Mouse (Mus musculus) cerebellum, adult 11-12 months (tissue): ENCODE data around the gene Fam184b.
A peak's percentile ranks its signal among the peaks of the same experiment; 100 is the strongest.

Source experiments
- DNase-seq: peaks from one replicate; pipeline ENCODE4 v3.0.0; 2022

The Fam184b gene

DNA sequence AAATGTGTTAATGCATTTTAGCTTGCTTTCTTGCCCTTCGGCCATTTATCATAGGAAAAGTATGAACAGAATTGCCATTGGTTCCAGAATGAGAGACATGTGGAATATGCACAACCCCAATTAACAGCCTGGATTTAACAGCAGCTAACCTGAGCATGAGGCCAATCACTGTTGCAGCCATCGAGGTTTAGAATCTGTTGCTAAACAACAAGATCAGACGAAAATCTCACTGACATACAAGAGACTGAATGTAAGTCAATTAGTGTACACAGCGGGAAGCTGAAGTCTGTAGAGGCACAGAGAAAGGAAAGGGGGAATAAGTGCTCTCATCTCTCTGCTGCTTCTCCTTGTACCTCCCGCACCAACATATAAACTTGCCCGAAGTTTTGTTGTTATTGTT is 46.1 kb downstream of the Fam184b start:
- no peak for DNase-seq

DNA sequence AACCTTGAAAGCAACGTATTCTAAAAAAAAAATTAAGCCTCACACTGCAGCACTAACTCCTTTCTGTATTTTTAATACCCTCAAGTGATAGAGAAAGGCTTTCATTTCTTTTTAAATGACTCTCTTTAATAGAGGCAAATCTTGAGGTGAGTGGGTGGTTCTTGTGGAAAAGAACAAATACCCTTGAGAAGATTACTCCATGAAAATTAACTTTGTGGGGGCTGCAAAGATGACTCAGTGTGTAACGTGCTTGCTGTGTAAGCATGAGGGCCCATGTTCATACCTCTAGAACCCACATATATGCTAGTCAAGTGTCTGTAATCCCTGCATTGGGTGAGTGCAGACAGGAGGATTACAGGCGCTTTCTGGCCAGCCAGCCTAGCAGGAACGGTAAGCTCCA is 49.3 kb downstream of the Fam184b start:
- no peak for DNase-seq

DNA sequence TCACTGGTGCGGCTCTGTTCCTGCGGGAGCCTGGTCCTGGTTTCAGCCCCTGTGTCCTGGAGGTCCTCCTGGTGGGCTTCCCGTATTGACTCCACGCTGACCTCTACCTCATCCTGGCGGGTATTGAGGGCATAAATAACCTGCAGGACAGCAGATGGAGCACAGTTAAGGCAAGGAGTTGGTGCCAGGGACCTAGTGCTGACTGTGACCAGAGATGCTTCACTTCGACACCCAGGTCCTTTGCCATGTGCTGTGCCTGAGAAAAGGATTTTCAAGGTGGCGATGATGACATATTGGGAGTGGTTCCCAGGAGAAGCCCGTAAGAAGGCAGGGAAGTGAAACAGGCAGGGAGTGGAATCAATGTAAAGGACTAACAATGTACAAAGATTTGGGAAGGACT is 54.8 kb downstream of the Fam184b start:
- DNase-seq: peak; percentile 36

DNA sequence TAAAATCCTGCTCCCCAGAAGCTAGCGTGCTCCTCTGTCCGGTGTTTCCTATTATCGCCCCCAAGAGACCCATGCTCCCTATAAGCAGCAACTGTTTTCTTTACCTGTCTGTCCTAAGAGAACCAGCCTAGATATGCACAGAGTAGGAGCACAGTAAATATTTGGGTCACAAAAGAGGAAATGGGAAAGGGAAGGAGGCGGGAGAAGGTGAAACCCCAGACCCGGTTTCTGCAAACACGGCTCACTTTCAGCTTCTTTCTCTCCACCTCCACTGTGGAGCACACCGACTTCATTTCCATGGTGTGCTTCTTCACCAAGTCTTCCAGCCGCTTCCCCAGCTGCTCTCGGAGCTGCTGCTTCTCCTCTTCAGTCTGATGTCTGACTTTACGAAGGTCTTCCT is 59.1 kb downstream of the Fam184b start:
- no peak for DNase-seq

DNA sequence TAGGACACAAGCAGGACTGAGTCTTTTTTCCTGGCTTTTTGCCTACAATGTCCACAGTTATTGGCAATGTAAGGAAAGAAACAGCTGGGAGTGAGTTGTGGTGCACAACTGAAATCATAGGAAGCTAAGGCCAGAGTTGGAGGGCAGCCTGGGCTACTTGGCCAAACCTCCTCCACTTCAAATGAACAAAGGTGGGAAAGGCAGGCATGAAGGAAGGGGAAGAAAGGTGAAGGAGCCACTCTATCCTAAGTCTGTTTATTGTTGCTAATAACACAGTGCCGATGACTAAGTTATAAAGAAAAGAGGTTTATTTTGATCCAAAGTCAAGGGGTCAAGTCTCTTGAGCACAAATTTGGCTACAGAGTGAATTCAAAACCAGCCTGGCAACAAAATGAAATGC is 62.0 kb downstream of the Fam184b start:
- DNase-seq: no peak

DNA sequence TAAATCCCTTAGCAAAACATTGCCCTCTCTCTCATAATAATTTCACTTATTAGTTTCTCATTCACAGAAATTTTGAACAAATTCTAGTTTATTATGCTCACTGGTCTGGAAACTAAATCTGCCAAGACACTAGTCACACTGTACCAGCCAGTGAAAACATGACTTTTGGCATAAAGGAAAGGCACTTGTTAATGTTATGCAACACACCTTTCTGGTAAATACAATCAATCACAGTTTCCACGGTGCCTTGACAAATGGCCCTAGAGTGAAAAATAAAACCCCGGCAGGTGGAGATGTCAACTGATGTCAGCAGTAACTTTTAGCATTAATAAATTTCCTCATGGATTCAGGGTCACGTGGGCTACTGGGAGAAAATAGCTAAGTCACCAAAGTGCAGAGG is 62.7 kb downstream of the Fam184b start:
- DNase-seq: no peak

DNA sequence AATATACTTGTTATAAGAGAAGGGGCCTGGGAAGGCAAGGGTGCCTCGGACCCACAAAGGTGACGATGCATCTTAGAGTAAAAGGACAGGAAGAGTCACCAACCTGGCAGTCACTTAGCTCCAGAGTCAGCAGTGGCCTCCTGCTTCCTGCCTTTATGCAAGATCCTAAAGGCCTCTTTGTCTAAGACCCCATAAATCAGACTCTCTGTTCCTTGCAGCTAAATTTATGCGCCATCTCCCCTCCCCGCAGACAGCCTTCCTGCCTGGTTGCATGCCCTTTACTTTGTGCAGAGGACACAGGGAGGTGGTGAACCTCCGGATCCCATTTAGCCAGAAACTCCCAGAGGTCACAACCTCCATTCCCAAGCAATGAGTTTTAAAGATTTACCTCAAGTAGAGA is 66.6 kb downstream of the Fam184b start:
- no peak for DNase-seq

DNA sequence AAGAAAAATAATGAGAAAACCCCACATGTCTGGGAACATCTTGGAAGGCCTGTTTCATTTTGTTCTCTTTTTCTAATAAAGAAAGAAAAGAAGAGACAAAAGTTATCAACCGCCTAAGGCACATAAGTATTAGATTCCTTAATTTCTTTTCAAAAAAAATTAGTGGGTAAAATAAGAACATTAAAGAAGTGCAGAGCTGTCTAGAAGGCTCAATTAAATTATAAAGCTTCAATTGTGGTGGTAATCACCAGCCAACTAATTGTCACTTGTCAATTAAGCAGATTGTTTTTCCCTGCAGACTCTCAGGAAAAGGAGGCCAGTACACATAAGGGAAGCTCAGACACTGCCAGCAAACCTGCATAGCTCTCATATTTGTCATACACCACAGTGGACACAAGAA is 73.6 kb downstream of the Fam184b start:
- DNase-seq: no peak

DNA sequence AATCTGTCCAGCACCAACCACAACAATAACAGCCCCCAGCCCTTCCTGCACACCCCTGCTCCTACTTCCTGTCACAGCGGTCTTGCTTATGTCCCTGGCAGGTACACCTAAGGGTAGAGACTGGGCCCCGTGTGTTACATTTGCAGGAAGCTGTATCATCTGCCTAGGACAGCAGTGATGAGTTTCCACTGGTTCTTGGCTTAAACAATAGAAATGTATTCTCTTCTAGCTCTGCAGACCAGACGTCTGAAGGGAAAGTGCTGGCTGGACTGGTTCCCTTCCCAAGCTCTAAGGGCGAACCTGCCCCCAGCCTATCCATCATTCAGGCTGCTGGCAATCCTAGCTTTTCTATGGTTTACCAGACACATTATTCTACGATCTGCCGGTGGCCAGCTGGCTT is 75.4 kb downstream of the Fam184b start:
- no peak for DNase-seq

DNA sequence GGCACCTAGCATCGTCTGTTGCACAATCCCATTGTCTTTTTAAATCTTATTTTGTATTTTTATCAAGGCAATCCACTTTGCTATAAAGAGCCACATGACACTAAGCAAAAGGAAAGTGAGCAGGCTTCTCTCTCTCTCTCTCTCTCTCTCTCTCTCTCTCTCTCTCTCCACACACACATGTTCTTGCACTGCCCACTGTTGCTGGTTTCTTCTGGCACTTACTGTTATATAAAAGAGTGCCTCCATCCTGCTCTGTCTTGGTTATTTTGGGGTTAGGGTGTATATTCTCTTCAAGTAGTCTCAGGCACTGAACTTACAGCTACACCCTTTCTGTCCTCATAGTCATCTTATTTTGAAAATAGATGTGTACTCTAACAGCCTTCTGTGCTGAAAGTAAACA is 89.8 kb downstream of the Fam184b start:
- no peak for DNase-seq

DNA sequence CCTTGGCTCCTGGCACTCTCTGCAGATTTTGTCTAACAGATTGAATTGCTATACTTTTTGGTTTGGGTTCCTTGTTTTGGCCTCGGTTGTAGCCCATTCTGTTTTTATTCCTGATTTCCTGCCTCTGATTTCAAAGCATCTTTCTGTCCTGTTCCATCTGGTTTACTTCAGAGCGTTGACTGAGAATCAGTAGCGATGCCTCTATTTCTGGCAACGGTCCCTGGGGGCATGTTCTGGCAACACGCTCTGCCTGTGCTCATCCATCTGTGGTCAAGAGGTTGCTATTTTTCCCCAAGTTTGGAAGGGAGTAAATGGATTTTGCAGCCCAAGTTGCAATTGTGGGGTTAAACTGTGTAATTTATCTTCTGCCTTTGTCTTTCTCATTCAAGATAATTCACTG is 96.0 kb downstream of the Fam184b start:
- peak; percentile 70 for DNase-seq

DNA sequence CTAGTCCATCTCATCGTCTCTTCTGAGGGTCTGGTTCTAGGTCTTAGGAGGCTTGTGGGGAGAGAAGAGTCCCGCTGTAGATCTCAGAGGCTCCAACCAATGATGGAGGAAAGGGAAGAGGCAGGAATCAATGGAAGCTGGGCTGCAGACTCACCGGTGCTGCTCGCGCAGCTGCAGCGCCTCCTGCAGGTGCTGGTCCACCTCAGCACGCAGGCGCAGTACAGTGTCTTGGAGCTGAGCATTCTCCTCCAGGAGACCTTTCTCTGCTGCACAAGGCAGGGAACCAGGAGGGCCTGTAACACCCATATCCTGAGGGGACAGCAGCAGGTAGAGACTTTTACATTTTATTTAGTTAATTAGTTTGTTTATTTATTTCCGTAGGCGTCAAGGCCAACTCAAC is 99.9 kb downstream of the Fam184b start:
- DNase-seq: no peak

DNA sequence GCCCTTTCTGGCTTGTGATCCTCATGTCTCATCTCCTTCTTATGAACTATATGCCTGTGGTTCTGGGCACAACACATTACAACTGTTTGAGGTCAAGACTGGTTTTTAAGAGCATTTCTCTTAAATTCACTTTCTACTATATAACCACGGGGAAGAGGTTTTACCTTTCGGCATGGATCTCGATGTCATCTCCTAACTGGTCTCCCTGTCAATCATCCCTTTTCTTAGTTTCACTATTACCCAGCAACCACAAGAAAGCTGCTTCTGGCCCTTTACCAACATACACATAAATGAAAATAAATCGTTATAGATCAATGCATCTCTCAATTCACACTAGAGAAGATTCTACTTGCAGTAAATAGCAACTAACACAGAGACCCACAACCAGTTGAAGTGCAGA is 104.2 kb downstream of the Fam184b start:
- DNase-seq: no peak

DNA sequence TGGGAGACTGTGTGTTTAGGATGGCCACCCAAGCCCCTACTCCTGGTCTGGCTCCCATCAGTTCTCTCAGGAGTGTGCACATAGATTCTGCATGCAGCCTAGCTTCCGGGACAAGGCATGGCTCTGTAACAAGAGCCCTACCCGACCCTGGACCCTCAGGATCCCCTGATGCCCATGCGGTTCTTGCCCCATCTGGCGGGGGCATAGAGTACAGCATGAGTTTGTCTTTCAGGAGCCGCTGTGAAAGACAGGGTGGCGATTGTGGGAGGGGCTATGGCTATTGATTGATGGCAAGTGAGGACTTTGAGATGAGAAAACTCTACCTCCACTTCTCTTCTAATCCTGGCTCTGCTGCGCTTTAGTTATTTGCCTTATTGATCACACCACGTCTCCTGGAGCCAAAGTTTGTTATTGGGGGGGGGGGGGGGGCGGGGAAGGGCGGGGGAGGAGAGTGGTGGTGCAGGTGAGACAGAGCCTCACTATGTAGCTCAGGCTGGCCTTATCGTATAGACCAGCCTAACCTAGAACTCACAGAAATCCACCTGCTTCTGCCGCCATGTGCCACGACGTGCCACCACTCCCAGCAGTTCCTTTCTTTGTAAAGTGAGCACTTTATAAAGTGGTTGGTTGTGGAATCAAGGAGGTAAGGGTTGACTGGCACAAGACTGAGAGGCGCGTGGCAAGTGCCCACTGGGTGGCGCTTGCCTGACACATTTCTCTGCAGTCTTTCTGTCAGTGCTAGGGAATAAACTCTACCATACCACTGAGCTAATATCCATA is 104.9 kb downstream of the Fam184b start:
- DNase-seq: peak; percentile 51

DNA sequence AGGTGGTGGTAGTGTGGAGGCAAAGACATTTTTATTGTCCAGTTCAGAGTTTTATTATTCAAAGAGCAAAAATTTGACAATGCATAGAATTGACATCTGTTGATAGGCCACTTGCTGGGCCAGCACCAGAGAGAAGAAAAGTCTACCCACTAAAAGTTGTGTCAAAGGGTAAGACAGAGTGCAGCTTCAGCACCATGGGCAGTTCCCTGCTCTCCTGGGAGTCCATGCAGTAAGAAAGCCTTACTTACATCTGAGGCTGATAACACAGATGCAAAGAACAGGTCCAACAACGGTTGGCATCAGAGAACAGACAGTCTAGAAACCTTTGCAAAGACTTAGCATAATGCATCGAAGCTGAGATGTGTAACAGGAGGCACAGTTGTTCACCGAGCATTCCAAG is 109.7 kb downstream of the Fam184b start:
- DNase-seq: no peak

DNA sequence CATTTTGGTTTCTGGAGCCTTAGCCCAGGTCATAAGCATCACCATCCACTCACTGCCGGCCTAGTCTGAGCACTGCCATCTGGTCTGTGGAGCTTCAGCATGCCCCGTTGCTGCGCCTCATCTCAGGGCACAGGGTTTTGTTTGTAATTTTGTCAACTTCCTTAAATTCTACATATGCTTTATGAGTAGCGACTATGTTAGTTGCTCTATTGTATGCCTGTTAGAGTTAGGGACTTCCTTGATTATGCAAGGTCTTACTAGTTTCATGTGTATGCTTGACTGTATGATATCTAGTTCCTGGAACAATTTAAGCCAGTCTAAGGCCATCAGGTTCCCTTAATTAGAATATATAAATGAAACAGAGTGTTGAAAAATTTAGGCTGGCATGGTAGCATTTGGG is 113.1 kb downstream of the Fam184b start:
- no peak for DNase-seq

DNA sequence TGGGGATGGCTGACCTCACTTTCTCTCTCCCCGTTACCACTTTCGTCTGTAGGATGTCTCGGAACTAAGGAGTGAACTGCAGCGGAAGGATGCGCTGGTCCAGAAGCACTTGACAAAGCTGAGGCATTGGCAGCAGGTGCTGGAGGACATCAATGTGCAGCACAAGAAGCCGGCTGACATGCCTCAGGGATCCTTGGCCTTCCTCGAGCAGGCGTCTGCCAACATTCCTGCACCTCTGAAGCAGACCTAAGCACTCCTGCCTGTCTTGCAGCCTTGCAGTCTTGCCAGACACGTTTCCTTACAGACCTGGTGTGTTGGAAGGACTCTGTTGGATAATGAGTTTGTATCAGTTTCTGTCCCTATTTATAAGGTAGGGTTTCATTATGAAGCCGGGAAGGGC is 114.3 kb downstream of the Fam184b start:
- DNase-seq: no peak

DNA sequence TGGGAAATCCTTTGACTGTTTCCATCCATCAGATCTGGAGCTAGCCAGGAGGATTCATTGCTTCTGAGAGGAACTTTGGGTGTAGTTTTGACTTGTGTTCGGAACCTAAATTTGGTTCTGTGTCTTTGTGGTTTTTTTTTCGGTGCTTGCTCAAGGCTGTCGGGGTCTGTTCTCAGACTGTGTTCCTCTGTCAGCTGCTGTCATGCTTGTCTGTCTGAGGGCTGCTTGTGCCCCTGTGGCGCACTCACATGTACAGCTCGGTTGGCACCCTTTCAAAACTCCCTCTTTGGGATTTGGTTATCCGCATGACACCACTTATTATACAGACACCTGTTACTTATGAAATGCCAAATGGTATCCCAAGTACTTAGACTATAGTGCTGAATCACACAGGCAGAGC is 117.8 kb downstream of the Fam184b start:
- DNase-seq: no peak

DNA sequence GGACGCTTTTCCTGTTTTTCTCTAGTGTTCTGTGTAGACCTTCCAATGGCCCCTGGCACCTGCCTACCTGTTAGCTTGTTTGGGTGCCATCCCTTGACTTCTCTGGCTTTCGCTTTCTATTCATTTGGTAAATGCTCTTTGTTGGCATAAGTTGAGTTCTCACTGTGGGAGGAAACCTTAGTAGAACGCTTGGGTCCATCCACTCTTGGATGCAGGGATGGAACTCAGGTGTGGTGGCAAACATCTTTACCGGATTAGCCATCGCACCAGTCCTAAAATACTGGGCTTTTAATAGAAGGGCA is 118.7 kb downstream of the Fam184b start:
- DNase-seq: no peak

DNA sequence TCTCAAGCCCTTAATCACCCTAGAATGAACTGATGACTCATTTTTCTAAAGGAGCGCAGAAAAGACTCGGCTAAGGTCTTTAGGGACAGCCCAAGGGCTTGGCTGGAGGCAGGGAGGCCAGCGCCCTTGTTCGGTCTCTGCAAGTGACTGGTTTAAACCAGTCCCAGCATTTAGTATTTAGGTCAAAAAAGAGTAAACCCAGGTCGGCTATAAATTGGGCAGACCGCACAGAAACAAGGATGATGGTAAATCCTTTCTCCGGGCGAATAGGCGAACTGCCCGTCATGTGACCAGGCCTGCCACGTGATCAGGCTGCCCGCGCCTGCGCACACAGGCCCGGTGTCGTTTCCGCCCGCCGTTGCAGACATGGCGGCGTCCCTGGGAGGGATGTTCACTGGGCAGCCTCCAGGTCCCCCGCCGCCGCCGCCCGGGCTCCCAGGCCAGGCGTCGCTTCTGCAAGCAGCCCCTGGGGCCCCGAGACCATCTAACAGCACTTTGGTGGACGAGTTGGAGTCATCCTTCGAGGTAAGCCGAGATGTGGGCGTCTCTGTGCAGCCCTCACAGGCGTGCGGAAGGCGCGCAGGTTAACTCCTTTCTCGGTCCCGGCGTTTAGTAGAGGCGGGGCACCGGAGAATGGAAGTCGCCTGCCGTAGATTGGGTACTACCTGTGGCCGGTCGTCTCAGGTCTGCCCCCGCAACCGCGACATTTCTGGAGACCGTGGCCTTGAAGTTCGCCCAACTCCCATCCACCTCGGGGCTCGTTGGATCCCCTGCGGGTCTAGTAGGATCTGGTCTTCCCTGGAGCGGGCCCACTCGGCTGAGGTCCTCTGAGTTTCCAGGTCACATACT is 119.2 kb downstream of the Fam184b start, which contains the start of gene Med28:
TSS of gene Med28 (plus strand) at position 270 of the 849 bp plus-strand sequence.
- DNase-seq: peak; percentile 93

DNA sequence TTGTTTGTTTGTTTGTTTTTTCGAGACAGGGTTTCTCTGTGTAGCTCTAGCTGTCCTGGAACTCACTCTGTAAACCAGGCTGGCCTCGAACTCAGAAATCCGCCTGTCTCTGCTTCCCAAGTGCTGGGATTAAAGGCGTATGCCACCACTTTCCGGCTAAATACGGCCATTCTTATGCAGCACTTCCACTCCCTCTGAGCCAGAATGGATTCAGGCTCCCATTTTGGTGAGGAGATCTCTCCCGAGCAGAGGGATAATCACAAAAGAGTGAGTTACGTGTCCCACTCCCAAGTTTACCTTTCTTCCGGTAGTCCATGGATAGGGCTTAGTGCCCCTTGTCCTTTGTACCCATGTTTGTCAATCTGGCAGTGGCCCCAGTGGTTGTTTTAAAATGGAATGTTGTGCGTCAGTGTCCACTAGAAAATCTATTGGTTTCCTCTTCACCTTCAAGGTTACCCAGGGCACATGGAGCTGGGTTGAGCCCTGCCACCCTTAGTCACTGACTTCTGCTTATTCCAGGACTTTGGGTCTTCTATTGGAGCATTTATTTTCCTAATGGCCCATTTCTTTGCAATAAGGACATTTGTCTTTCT is 124.2 kb downstream of the Fam184b start:
- DNase-seq: no peak

DNA sequence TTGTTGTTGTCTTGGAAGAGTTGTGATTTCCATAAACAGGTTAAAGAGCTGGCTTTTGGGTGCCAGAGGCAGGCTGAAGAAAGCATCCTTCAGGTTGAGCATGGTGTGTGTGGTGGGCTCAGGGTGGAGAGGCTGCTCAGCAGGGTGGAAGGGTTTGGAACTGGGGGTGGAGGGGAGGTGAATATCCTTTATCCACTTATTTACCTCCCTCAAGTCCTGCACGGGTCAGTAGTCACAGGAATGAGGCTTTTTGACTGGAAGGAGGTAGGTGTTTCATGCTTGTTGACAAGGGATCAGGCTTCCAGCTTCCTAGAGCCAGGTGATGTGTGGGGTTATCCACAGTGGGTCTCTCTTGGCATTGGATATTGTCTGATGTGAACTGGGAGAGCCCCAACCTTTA is 124.8 kb downstream of the Fam184b start:
- DNase-seq: no peak

DNA sequence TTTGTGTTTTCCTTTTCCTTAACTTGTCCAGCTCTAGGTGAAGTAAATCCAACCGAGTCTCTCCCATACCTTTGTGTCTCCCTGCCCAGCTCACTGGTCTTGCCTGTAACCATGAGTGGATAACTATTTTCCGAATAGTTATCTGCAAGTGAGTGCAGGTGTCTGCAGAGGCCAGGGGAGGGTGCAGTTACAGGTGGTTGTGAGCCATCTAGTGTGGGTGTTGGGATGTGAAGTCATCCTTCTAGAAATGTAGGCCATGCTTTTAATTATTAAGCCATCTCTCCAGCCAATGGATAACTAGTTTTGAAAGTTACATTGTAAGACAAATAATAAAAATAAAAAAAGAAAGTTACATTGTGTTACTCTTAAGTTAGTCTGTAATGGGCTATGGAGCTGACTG is 125.9 kb downstream of the Fam184b start:
- no peak for DNase-seq

DNA sequence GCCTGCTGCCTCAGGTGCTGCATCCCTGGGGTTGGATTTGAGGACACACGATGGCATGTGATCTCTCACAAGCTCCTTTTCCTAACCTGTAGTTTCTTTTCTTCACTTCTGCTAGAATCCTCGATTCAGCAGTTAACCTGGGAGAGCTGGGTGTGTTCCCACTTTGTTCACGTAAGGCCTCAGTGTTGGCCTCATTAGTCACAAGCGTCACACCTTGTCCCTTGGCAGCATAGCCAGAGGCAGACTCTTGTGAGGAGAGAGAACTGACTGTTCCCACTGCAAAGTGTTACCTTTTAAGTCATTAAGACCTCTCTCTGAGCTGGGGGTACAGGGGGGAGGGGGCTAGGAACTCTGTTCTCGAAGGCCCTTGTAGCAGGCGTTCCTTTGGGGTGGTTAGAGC is 126.5 kb downstream of the Fam184b start:
- no peak for DNase-seq
